26 mouse cellular contexts compared by ENCODE assay signal in genomic region chr14:26583645-26584044, GRCm38 (mm10). TPM values are rescaled to one million over a fixed set of nuclear protein-coding genes. Genes with fewer than 3 reads are reported as not detected.
DNase-seq lines count a peak whose midpoint lies in the region; ATAC-seq and TF ChIP-seq lines count a peak whose summit lies in the region.
"Had no signal": no experiment of that assay in that cellular context is flagged by ENCODE, and none has a peak within 500 bp of the region (broad histone marks: within the 10 kb centered on the region; RNA-seq: fewer than 3 reads in every experiment).

No protein-coding gene starts in this region.

- H3K4me2 ChIP-seq in CH12.LX (ENCODE audit: insufficient read depth, low read depth, poor library complexity, severe bottlenecking) = no peak overlapping the region
- no peak overlapping the region for H3K4me2 ChIP-seq in intestine, embryonic 16.5 days (ENCODE audit: low read depth, low read length)
- no peak overlapping the region for H3K4me2 ChIP-seq in stomach, postnatal 0 days (replicated peaks; ENCODE audit: low read depth)
- H3K4me2 ChIP-seq: embryonic facial prominence, embryonic 13.5 days; embryonic facial prominence, embryonic 15.5 days; forebrain, embryonic 12.5 days had no signal

- DNase-seq in gastrocnemius, adult 2 months = no peak
- DNase-seq in gastrocnemius, adult 18-20 months (ENCODE audit: low spot score) = no peak
- no peak for DNase-seq in CH12.LX (ENCODE audit: extremely low read depth)
- no peak for DNase-seq in G1E (ENCODE audit: low spot score)
- DNase-seq in stomach, postnatal 0 days (ENCODE audit: low spot score) = no peak
- DNase-seq: adrenal gland, adult 8-10 months; adrenal gland, postnatal 25 days; B cell, adult 2 months; cerebellum, adult 11 months; cerebellum, adult 18-20 months; cerebellum, adult 8-10 months; cerebellum, adult 9-11 months; cerebellum, postnatal 14 days; cerebellum, postnatal 36 days; embryo, embryonic 11 days had no signal

- peaks cover 13% of the 10 kb centered on the region for H3K79me2 ChIP-seq in CH12.LX (replicated peaks; ENCODE audit: control insufficient read depth, extremely low read depth, insufficient read depth, poor library complexity, severe bottlenecking)

- H3K27ac ChIP-seq in gastrocnemius, adult 2 months = peak overlapping the region; percentile 12; the same call in 1 of the 2 replicates
- no peak overlapping the region for H3K27ac ChIP-seq in CH12.LX (ENCODE audit: insufficient read depth, low read depth)
- H3K27ac ChIP-seq in intestine, embryonic 16.5 days (ENCODE audit: low read length) = no peak overlapping the region
- H3K27ac ChIP-seq in stomach, postnatal 0 days (replicated peaks) = no peak overlapping the region
- H3K27ac ChIP-seq: embryonic facial prominence, embryonic 13.5 days; embryonic facial prominence, embryonic 15.5 days; forebrain, embryonic 10.5 days; forebrain, embryonic 12.5 days had no signal

- peaks cover 0 to 32% of the 10 kb centered on the region in 2 experiments; a peak in 2 of 4 replicates for H3K4me1 ChIP-seq in CH12.LX (ENCODE audit: control insufficient read depth in 1 of 2, insufficient read depth in 2 of 2)
- peaks cover 71% of the 10 kb centered on the region for H3K4me1 ChIP-seq in G1E (ENCODE audit: insufficient read depth, low read depth, low read length)
- peaks cover 12% of the 10 kb centered on the region for H3K4me1 ChIP-seq in intestine, embryonic 16.5 days (ENCODE audit: control insufficient read depth, insufficient read depth, low read length)
- H3K4me1 ChIP-seq in stomach, postnatal 0 days (replicated peaks; ENCODE audit: control insufficient read depth, insufficient read depth) = peaks cover 4% of the 10 kb centered on the region; the same call in 1 of the 2 replicates

- H3K9ac ChIP-seq in CH12.LX (ENCODE audit: insufficient read depth, low read depth) = no peak overlapping the region
- H3K9ac ChIP-seq in intestine, embryonic 16.5 days (ENCODE audit: low read depth, low read length) = no peak overlapping the region
- H3K9ac ChIP-seq in stomach, postnatal 0 days (ENCODE audit: low read length) = no peak overlapping the region
- H3K9ac ChIP-seq: embryonic facial prominence, embryonic 13.5 days; embryonic facial prominence, embryonic 15.5 days; forebrain, embryonic 12.5 days had no signal

- intact Hi-C loops in gastrocnemius, adult 2 months (cut with DNase I) = loop anchor here (2.0 to 5.0 kb wide), 2 partner anchors 54 to 93 kb away; partner anchors contain the start of gene Arf4

- ATAC-seq in G1E (ENCODE audit: extremely low read depth, insufficient number of reproducible peaks, low FRiP score, poor library complexity, severe bottlenecking) = no peak
- no peak for ATAC-seq in intestine, embryonic 16.5 days
- ATAC-seq in stomach, postnatal 0 days (ENCODE audit: low FRiP score, low TSS enrichment) = no peak
- ATAC-seq: activated CD4-positive, CD25-positive, alpha-beta regulatory T cell, adult 4 months; CD4-positive, CD25-positive, alpha-beta regulatory T cell, adult 4 months; forebrain, embryonic 14.5 days; forebrain, embryonic 16.5 days; Patski had no signal

- no peaks in the 10 kb centered on the region for H3K27me3 ChIP-seq in CH12.LX (replicated peaks)
- H3K27me3 ChIP-seq in G1E (ENCODE audit: insufficient read depth, low read length) = no peaks in the 10 kb centered on the region
- H3K27me3 ChIP-seq in intestine, embryonic 16.5 days (replicated peaks; ENCODE audit: control insufficient read depth, insufficient read depth, low read length) = no peaks in the 10 kb centered on the region
- H3K27me3 ChIP-seq in stomach, postnatal 0 days (ENCODE audit: control insufficient read depth, insufficient read depth, low read length) = no peaks in the 10 kb centered on the region
- H3K27me3 ChIP-seq: embryonic facial prominence, embryonic 13.5 days; embryonic facial prominence, embryonic 15.5 days; forebrain, embryonic 12.5 days; Patski had no signal

- in situ Hi-C loops in CH12.LX (cut with MboI; ENCODE audit: low pct_ligation_motif_present, low pct_unique_long_range_greater_than_20kb, low sequenced_read_pairs) = no loop called here

- 90% methylated on average over 3 of the region's 3 CpGs for WGBS in intestine, embryonic 16.5 days
- 84% methylated on average over 3 of the region's 3 CpGs for WGBS in stomach, postnatal 0 days

- peaks cover 5 to 33% of the 10 kb centered on the region in 2 experiments for H3K36me3 ChIP-seq in CH12.LX (replicated peaks in 1 of 2; ENCODE audit: control insufficient read depth in 1 of 2, insufficient read depth in 1 of 2, low read length in 1 of 2)
- peaks cover 27% of the 10 kb centered on the region for H3K36me3 ChIP-seq in G1E (replicated peaks)
- H3K36me3 ChIP-seq in intestine, embryonic 16.5 days (ENCODE audit: control insufficient read depth, insufficient read depth, low read length) = no peaks in the 10 kb centered on the region
- H3K36me3 ChIP-seq in stomach, postnatal 0 days (ENCODE audit: control insufficient read depth, insufficient read depth, low read length) = no peaks in the 10 kb centered on the region

- TF ChIP-seq RAD21 in CH12.LX (IDR thresholded peaks at IDR 0.05; ENCODE audit: low read depth, low read length) = no peak

- no peak overlapping the region for H3K4me3 ChIP-seq in gastrocnemius, adult 2 months
- no peak overlapping the region for H3K4me3 ChIP-seq in CH12.LX (replicated peaks in 1 of 3; ENCODE audit: low read depth in 2 of 3, low read length in 2 of 3, poor library complexity in 1 of 3)
- H3K4me3 ChIP-seq in G1E (ENCODE audit: low read depth, low read length) = peak overlapping the region; percentile 36; the same call in 1 of the 2 replicates
- H3K4me3 ChIP-seq in intestine, embryonic 16.5 days (ENCODE audit: low read length) = no peak overlapping the region
- no peak overlapping the region for H3K4me3 ChIP-seq in stomach, postnatal 0 days (ENCODE audit: low read depth, low read length)
- H3K4me3 ChIP-seq: embryonic facial prominence, embryonic 13.5 days; embryonic facial prominence, embryonic 15.5 days; erythroblast, embryonic 14.5 days; forebrain, embryonic 10.5 days; forebrain, embryonic 12.5 days had no signal

- H3K9me3 ChIP-seq in CH12.LX (replicated peaks; ENCODE audit: low read length) (peaks cover 5% of the 10 kb centered on the region), G1E (replicated peaks) (0 out of 2 replicates have a peak, but pooled peaks cover 5% of the 10 kb centered on the region)
- no peaks in the 10 kb centered on the region for H3K9me3 ChIP-seq in intestine, embryonic 16.5 days (ENCODE audit: control insufficient read depth, low read length)
- no peaks in the 10 kb centered on the region for H3K9me3 ChIP-seq in stomach, postnatal 0 days (ENCODE audit: control insufficient read depth, low read length)
- H3K9me3 ChIP-seq: embryonic facial prominence, embryonic 13.5 days; embryonic facial prominence, embryonic 15.5 days; forebrain, embryonic 12.5 days had no signal

- no peak for TF ChIP-seq POLR2A in CH12.LX (IDR thresholded peaks at IDR 0.05; ENCODE audit: low read depth, low read length)

- TF ChIP-seq CTCF in gastrocnemius, adult 2 months (IDR thresholded peaks at IDR 0.05) = no peak
- no peak for TF ChIP-seq CTCF in CH12.LX (conservative IDR thresholded peaks at IDR 0.05 in 1 of 2, IDR thresholded peaks at IDR 0.05 in 1 of 2; ENCODE audit: low read depth in 2 of 2, low read length in 2 of 2)
- no peak for TF ChIP-seq CTCF in G1E (IDR thresholded peaks at IDR 0.05; ENCODE audit: low read depth, low read length)
- no peak for TF ChIP-seq CTCF in stomach, postnatal 0 days (IDR thresholded peaks at IDR 0.05; ENCODE audit: low read depth)

- no peak for TF ChIP-seq EP300 in CH12.LX (IDR thresholded peaks at IDR 0.05; ENCODE audit: low read length)
- TF ChIP-seq EP300 in stomach, postnatal 0 days (optimal IDR thresholded peaks at IDR 0.05) = no peak

- dilution Hi-C loops in CH12.LX (cut with MboI; ENCODE audit: extremely low pct_ligation_motif_present, extremely low pct_unique_long_range_greater_than_20kb, low sequenced_read_pairs) = no loop called here

TF ChIP-seq in CH12.LX, 34 proteins besides CTCF, POLR2A, EP300 and RAD21:
- TF ChIP-seq HCFC1 (IDR thresholded peaks at IDR 0.05; ENCODE audit: low read depth, low read length) (no peak), MAFK (IDR thresholded peaks at IDR 0.05; ENCODE audit: insufficient replicate concordance, low read length) (peak; percentile 95)

RNA-seq across cellular contexts. Expression of gene Dennd6a, which starts 10.0 kb away (rescaled TPM):
- total RNA-seq in gastrocnemius, adult 2 months (2021) = 1 to 10 TPM; 8.2 to 8.5 TPM
- total RNA-seq in gastrocnemius, adult 18-20 months (2021) = 1 to 10 TPM; 6.7 to 7.8 TPM
- 6.5 and 7.3 TPM in 2 replicates for total RNA-seq in CH12.LX (2012; rRNA removed)
- 21.2 and 22.9 TPM in 2 replicates for total RNA-seq in CH12.LX (2014; rRNA removed)
- polyA plus RNA-seq in CH12.LX (2012; ENCODE audit: insufficient read length, low read depth) = 11.9 and 13.0 TPM in 2 replicates
- total RNA-seq in G1E (2014; fragmentation: Nextera tagmentation) = 70.0 and 97.5 TPM in 2 replicates
- total RNA-seq in G1E (2017) = 48.1 and 51.6 TPM in 2 replicates
- polyA plus RNA-seq in G1E (2012) = 11.0 and 11.2 TPM in 2 replicates
- 21.6 and 22.9 TPM in 2 replicates for polyA plus RNA-seq in intestine, embryonic 16.5 days (2015; fragmentation: Nextera tagmentation; extraction: Ambion mirVana)
- 27.0 TPM in 2 replicates for polyA plus RNA-seq in stomach, postnatal 0 days (2015; fragmentation: Nextera tagmentation; extraction: Ambion mirVana)

RNA-seq across cellular contexts. Expression of gene Slmap, which starts 48.9 kb away (rescaled TPM):
- 100 to 1,000 TPM in 1 of 2 experiments, 10 to 100 TPM in 1; 65.4 to 115 TPM for total RNA-seq in gastrocnemius, adult 2 months (2021)
- 10 to 100 TPM; 73.5 to 95.6 TPM for total RNA-seq in gastrocnemius, adult 18-20 months (2021)
- 17.2 and 19.0 TPM in 2 replicates for total RNA-seq in CH12.LX (2012; rRNA removed)
- 51.0 and 54.2 TPM in 2 replicates for total RNA-seq in CH12.LX (2014; rRNA removed)
- polyA plus RNA-seq in CH12.LX (2012; ENCODE audit: insufficient read length, low read depth) = 61.0 and 64.0 TPM in 2 replicates
- total RNA-seq in G1E (2014; fragmentation: Nextera tagmentation) = 159 and 171 TPM in 2 replicates
- 78.3 and 92.9 TPM in 2 replicates for total RNA-seq in G1E (2017)
- 58.4 and 69.9 TPM in 2 replicates for polyA plus RNA-seq in G1E (2012)
- polyA plus RNA-seq in intestine, embryonic 16.5 days (2015; fragmentation: Nextera tagmentation; extraction: Ambion mirVana) = 40.4 and 42.7 TPM in 2 replicates
- polyA plus RNA-seq in stomach, postnatal 0 days (2015; fragmentation: Nextera tagmentation; extraction: Ambion mirVana) = 69.0 and 76.5 TPM in 2 replicates

RNA-seq across cellular contexts. Expression of gene Arf4, which starts 54.2 kb away (rescaled TPM):
- total RNA-seq in gastrocnemius, adult 2 months (2021) = 10 to 100 TPM; 27.0 to 36.3 TPM
- total RNA-seq in gastrocnemius, adult 18-20 months (2021) = 10 to 100 TPM; 26.2 to 37.1 TPM
- total RNA-seq in CH12.LX (2012; rRNA removed) = 43.3 and 50.7 TPM in 2 replicates
- 66.6 and 74.2 TPM in 2 replicates for total RNA-seq in CH12.LX (2014; rRNA removed)
- polyA plus RNA-seq in CH12.LX (2012; ENCODE audit: insufficient read length, low read depth) = 84.0 and 86.4 TPM in 2 replicates
- 454 and 572 TPM in 2 replicates for total RNA-seq in G1E (2014; fragmentation: Nextera tagmentation)
- total RNA-seq in G1E (2017) = 68.0 and 83.3 TPM in 2 replicates
- 205 and 234 TPM in 2 replicates for polyA plus RNA-seq in G1E (2012)
- polyA plus RNA-seq in intestine, embryonic 16.5 days (2015; fragmentation: Nextera tagmentation; extraction: Ambion mirVana) = 615 and 619 TPM in 2 replicates
- polyA plus RNA-seq in stomach, postnatal 0 days (2015; fragmentation: Nextera tagmentation; extraction: Ambion mirVana) = 411 and 419 TPM in 2 replicates
